Mouse (Mus musculus) bone marrow, adult 2 months (tissue): Measurements from ENCODE around the gene Ankrd63.

Experiments
- CTCF ChIP-seq: fragments of 200-500 bp; IDR thresholded peaks from 2 replicates; pipeline ENCODE4 v1.5.1; 2011; ENCODE audit warnings: low read length, control low read depth; ENCODE audit not compliant: control insufficient read depth, insufficient read depth
- POLR2A ChIP-seq: fragments of 200-500 bp; IDR thresholded peaks from 2 replicates; pipeline ENCODE4 v1.6.1; 2011; ENCODE audit warnings: low read depth, mild to moderate bottlenecking, control low read depth, low read length, borderline replicate concordance; ENCODE audit not compliant: control insufficient read depth

GRCm38 (mm10) chr2:118659077-118659476, 44.7 kb downstream of the Ankrd63 start:
- TF ChIP-seq POLR2A (no peak), CTCF (no peak)
